ENCODE assay signal across 14 mouse cellular contexts in genomic region chr5:149067501-149067961, GRCm38 (mm10).
A peak's percentile ranks its signal among the peaks of the same experiment; 100 is the strongest.
DNase-seq lines count a peak whose midpoint lies in the region; ATAC-seq and TF ChIP-seq lines count a peak whose summit lies in the region.
"Had no signal": no experiment of that assay in that cellular context is flagged by ENCODE, and none has a peak within 500 bp of the region (broad histone marks: within the 10 kb centered on the region; RNA-seq: fewer than 3 reads in every experiment).

No protein-coding gene starts in this region.

- no peaks in the 10 kb centered on the region for H3K9me3 ChIP-seq in heart, embryonic 14.5 days (ENCODE audit: control insufficient read depth, low read length)
- H3K9me3 ChIP-seq in E14TG2a.4 (ENCODE audit: low read length) = no peaks in the 10 kb centered on the region
- peaks cover 3% of the 10 kb centered on the region; the same call in 1 of the 2 replicates for H3K9me3 ChIP-seq in megakaryocyte, embryonic 14.5 days
- H3K9me3 ChIP-seq: embryonic facial prominence, embryonic 15.5 days; hindbrain, embryonic 13.5 days; midbrain, embryonic 10.5 days; neural tube, embryonic 13.5 days had no signal

- H3K4me2 ChIP-seq in heart, embryonic 14.5 days (ENCODE audit: low read length) = peak overlapping the region; percentile 38
- H3K4me2 ChIP-seq: embryonic facial prominence, embryonic 15.5 days; hindbrain, embryonic 13.5 days; neural tube, embryonic 13.5 days had no signal

- no peak for DNase-seq in heart, postnatal 25 days (ENCODE audit: low spot score)
- no peak for DNase-seq in kidney, postnatal 25 days
- DNase-seq in layer of hippocampus, adult 11-12 months (ENCODE audit: low spot score) = no peak
- DNase-seq in kidney, adult 2 months = no peak
- DNase-seq: adrenal gland, adult 2 months; cerebellum, adult 18-20 months had no signal

- WGBS in heart, embryonic 14.5 days = 39% methylated on average over 8 of the region's 8 CpGs
- 75% methylated on average over 8 of the region's 8 CpGs for WGBS in kidney, adult 2 months

- 0 out of 2 replicates have a peak, but pooled peaks have one; percentile 39 for ATAC-seq in heart, embryonic 14.5 days (ENCODE audit: insufficient number of reproducible peaks, insufficient read depth, low FRiP score, low read depth)
- ATAC-seq in granulocyte monocyte progenitor cell, adult 5-6 weeks (replicated peaks; ENCODE audit: poor library complexity, severe bottlenecking) = peak; percentile 21

- peak overlapping the region; percentile 42 to 47; a peak in 2 of 4 replicates for H3K27ac ChIP-seq in heart, embryonic 14.5 days (replicated peaks in 1 of 2; ENCODE audit: control insufficient read depth in 1 of 2, insufficient read depth in 1 of 2, low read depth in 2 of 2, low read length in 2 of 2)
- H3K27ac ChIP-seq in kidney, adult 2 months (ENCODE audit: insufficient read depth, low read depth, low read length) = no peak overlapping the region
- H3K27ac ChIP-seq: embryonic facial prominence, embryonic 15.5 days; hindbrain, embryonic 13.5 days; midbrain, embryonic 10.5 days; neural tube, embryonic 13.5 days had no signal

- no peak for TF ChIP-seq POLR2A in kidney, adult 2 months (IDR thresholded peaks at IDR 0.05; ENCODE audit: low read depth, low read length)

- peaks cover 7 to 16% of the 10 kb centered on the region in 2 experiments for H3K4me1 ChIP-seq in heart, embryonic 14.5 days (ENCODE audit: control insufficient read depth in 2 of 2, insufficient read depth in 2 of 2, low read length in 2 of 2)
- peaks cover 26% of the 10 kb centered on the region for H3K4me1 ChIP-seq in E14TG2a.4 (replicated peaks; ENCODE audit: low read depth, low read length)
- H3K4me1 ChIP-seq in megakaryocyte, embryonic 14.5 days = peaks cover 23% of the 10 kb centered on the region
- no peaks in the 10 kb centered on the region for H3K4me1 ChIP-seq in kidney, adult 2 months (ENCODE audit: control insufficient read depth, insufficient read depth, low read length)
- H3K4me1 ChIP-seq: hindbrain, embryonic 13.5 days; midbrain, embryonic 10.5 days; neural tube, embryonic 13.5 days had no signal

- H3K9ac ChIP-seq in heart, embryonic 14.5 days (ENCODE audit: low read length) = peak overlapping the region; percentile 54; the same call in 1 of the 2 replicates
- H3K9ac ChIP-seq: embryonic facial prominence, embryonic 15.5 days; hindbrain, embryonic 13.5 days; neural tube, embryonic 13.5 days had no signal

- intact Hi-C loops in heart, postnatal 25 days (cut with DNase I) = no loop called here

- TF ChIP-seq CTCF in E14TG2a.4 (conservative IDR thresholded peaks at IDR 0.05; ENCODE audit: low read length) = no peak
- TF ChIP-seq CTCF in kidney, adult 2 months (conservative IDR thresholded peaks at IDR 0.05; ENCODE audit: insufficient read depth, insufficient read length, low read depth, low read length) = no peak

- no peak overlapping the region for H3K4me3 ChIP-seq in heart, embryonic 14.5 days (ENCODE audit: control insufficient read depth in 1 of 2, insufficient read depth in 1 of 2, low read depth in 1 of 2, low read length in 2 of 2)
- H3K4me3 ChIP-seq in E14TG2a.4 (replicated peaks; ENCODE audit: low read length) = peak overlapping the region; percentile 48
- peak overlapping the region; percentile 91 for H3K4me3 ChIP-seq in megakaryocyte, embryonic 14.5 days (replicated peaks)
- no peak overlapping the region for H3K4me3 ChIP-seq in kidney, adult 2 months (ENCODE audit: insufficient read depth, low read depth, low read length)
- H3K4me3 ChIP-seq: embryonic facial prominence, embryonic 15.5 days; hindbrain, embryonic 13.5 days; midbrain, embryonic 10.5 days; neural tube, embryonic 13.5 days had no signal

- no peaks in the 10 kb centered on the region for H3K27me3 ChIP-seq in heart, embryonic 14.5 days (ENCODE audit: control insufficient read depth, insufficient read depth, low read length)
- H3K27me3 ChIP-seq in E14TG2a.4 (ENCODE audit: insufficient read depth, low read length) = peaks cover 35% of the 10 kb centered on the region
- no peaks in the 10 kb centered on the region for H3K27me3 ChIP-seq in megakaryocyte, embryonic 14.5 days (replicated peaks)
- H3K27me3 ChIP-seq in kidney, adult 2 months (replicated peaks; ENCODE audit: control insufficient read depth, insufficient read depth, low read length) = no peaks in the 10 kb centered on the region
- H3K27me3 ChIP-seq: embryonic facial prominence, embryonic 15.5 days; hindbrain, embryonic 13.5 days; neural tube, embryonic 13.5 days had no signal

- H3K36me3 ChIP-seq in heart, embryonic 14.5 days (ENCODE audit: control insufficient read depth, insufficient read depth, low read length) = no peaks in the 10 kb centered on the region
- no peaks in the 10 kb centered on the region for H3K36me3 ChIP-seq in E14TG2a.4 (ENCODE audit: insufficient read depth, low read length)
- peaks cover 2% of the 10 kb centered on the region for H3K36me3 ChIP-seq in megakaryocyte, embryonic 14.5 days (replicated peaks; ENCODE audit: low read length)
- no peaks in the 10 kb centered on the region for H3K36me3 ChIP-seq in kidney, adult 2 months (ENCODE audit: control insufficient read depth, insufficient read depth, low read length)
- H3K36me3 ChIP-seq: embryonic facial prominence, embryonic 15.5 days; hindbrain, embryonic 13.5 days; midbrain, embryonic 10.5 days; neural tube, embryonic 13.5 days had no signal

Comparison
In these comparisons a context has a peak if more than half of its experiments do, and no peak if none do; other contexts are left out.
1. H3K4me3 ChIP-seq: peak in E14TG2a.4 (single experiment) and megakaryocyte, embryonic 14.5 days (single experiment); none in heart, embryonic 14.5 days (0 of 2) and kidney, adult 2 months (single experiment).